Mouse (Mus musculus): ENCODE measurements around the gene Lrrtm4.

The Lrrtm4 gene

GRCm38 (mm10) chr6:80720468-80720867, 701.8 kb downstream of the Lrrtm4 start:
- in situ Hi-C loops (cut with MseI, MboI) = no loop called here

- in situ Hi-C loops (cut with MseI, MboI) = no loop called here
Observed at GRCm38 (mm10) chr6:80733416-80733815, 714.7 kb downstream of the Lrrtm4 start.

GRCm38 (mm10) chr6:80750769-80751168, 732.1 kb downstream of the Lrrtm4 start:
- in situ Hi-C loops (cut with MseI, MboI) = no loop called here

GRCm38 (mm10) chr6:80760641-80761204, 742.0 kb downstream of the Lrrtm4 start:
- in situ Hi-C loops (cut with MseI, MboI) = no loop called here

- in situ Hi-C loops (cut with MseI, MboI) = no loop called here
Observed at GRCm38 (mm10) chr6:80786282-80786681, 767.6 kb downstream of the Lrrtm4 start.

- in situ Hi-C loops (cut with MseI, MboI) = no loop called here
Observed at GRCm38 (mm10) chr6:80823753-80824152, 805.1 kb downstream of the Lrrtm4 start.

- in situ Hi-C loops (cut with MseI, MboI) = no loop called here
Observed at GRCm38 (mm10) chr6:80839784-80840183, 821.1 kb downstream of the Lrrtm4 start.

- in situ Hi-C loops (cut with MseI, MboI) = no loop called here
Observed at GRCm38 (mm10) chr6:80845294-80845693, 826.6 kb downstream of the Lrrtm4 start.

- in situ Hi-C loops (cut with MseI, MboI) = no loop called here
Observed at GRCm38 (mm10) chr6:80856910-80857543, 838.4 kb downstream of the Lrrtm4 start.
